Mouse (Mus musculus): Measurements from ENCODE around the gene Apba2. TPM values are rescaled to one million over a fixed set of nuclear protein-coding genes. Genes with fewer than 3 reads are reported as not detected.

Apba2 gene
- polyA plus RNA-seq, 1 experiment from 2014 or later: 112 TPM

GRCm38 (mm10) chr7:64723313-64723712 is 221.8 kb downstream of the Apba2 start:
- no peak overlapping the region for H3K4me3 ChIP-seq
- no peak overlapping the region for H3K9ac ChIP-seq
- H3K27ac ChIP-seq: no peak overlapping the region
- H3K9me3 ChIP-seq (replicated peaks): no peaks in the 10 kb centered on the region
- no peak for ATAC-seq (ENCODE audit: low FRiP score)
- WGBS: 90% methylated on average over 3 of the region's 3 CpGs
- H3K27me3 ChIP-seq: no peaks in the 10 kb centered on the region
- H3K4me2 ChIP-seq (replicated peaks): no peak overlapping the region
- H3K4me1 ChIP-seq: no peaks in the 10 kb centered on the region
- peaks cover 3% of the 10 kb centered on the region; the same call in 1 of the 2 replicates for H3K36me3 ChIP-seq

GRCm38 (mm10) chr7:64724409-64724808 is 222.9 kb downstream of the Apba2 start:
- no peak overlapping the region for H3K9ac ChIP-seq
- H3K4me1 ChIP-seq: no peaks in the 10 kb centered on the region
- no peak overlapping the region for H3K4me2 ChIP-seq (replicated peaks)
- H3K9me3 ChIP-seq (replicated peaks): no peaks in the 10 kb centered on the region
- no peaks in the 10 kb centered on the region for H3K27me3 ChIP-seq
- H3K36me3 ChIP-seq: peaks cover 3% of the 10 kb centered on the region; the same call in 1 of the 2 replicates
- no peak overlapping the region for H3K27ac ChIP-seq
- WGBS: 90% methylated on average over 1 of the region's 1 CpGs
- ATAC-seq (ENCODE audit: low FRiP score): no peak
- H3K4me3 ChIP-seq: no peak overlapping the region

GRCm38 (mm10) chr7:64725967-64726695 is 224.6 kb downstream of the Apba2 start:
- no peaks in the 10 kb centered on the region for H3K9me3 ChIP-seq (replicated peaks)
- ATAC-seq (ENCODE audit: low FRiP score): no peak
- WGBS: 77% methylated on average over 6 of the region's 6 CpGs
- no peak overlapping the region for H3K9ac ChIP-seq
- H3K27me3 ChIP-seq: no peaks in the 10 kb centered on the region
- H3K4me3 ChIP-seq: no peak overlapping the region
- H3K4me2 ChIP-seq (replicated peaks): no peak overlapping the region
- H3K27ac ChIP-seq: 0 out of 2 replicates have a peak overlapping the region, but pooled peaks have one; percentile 3
- no peaks in the 10 kb centered on the region for H3K4me1 ChIP-seq
- no peaks in the 10 kb centered on the region for H3K36me3 ChIP-seq

GRCm38 (mm10) chr7:64728181-64728591 is 226.7 kb downstream of the Apba2 start:
- H3K9ac ChIP-seq: no peak overlapping the region
- no peaks in the 10 kb centered on the region for H3K9me3 ChIP-seq (replicated peaks)
- no peak overlapping the region for H3K4me2 ChIP-seq (replicated peaks)
- H3K27ac ChIP-seq: no peak overlapping the region
- WGBS: 88% methylated on average over 5 of the region's 5 CpGs
- no peak for ATAC-seq (ENCODE audit: low FRiP score)
- H3K4me3 ChIP-seq: no peak overlapping the region
- H3K4me1 ChIP-seq: no peaks in the 10 kb centered on the region
- H3K36me3 ChIP-seq: no peaks in the 10 kb centered on the region
- H3K27me3 ChIP-seq: no peaks in the 10 kb centered on the region

- Histone ChIP-seq H3K4me1 (no peaks in the 10 kb centered on the region), H3K4me2 (replicated peaks) (no peak overlapping the region), H3K27ac (no peak overlapping the region), H3K36me3 (no peaks in the 10 kb centered on the region), H3K27me3 (no peaks in the 10 kb centered on the region), H3K9me3 (replicated peaks) (no peaks in the 10 kb centered on the region), H3K9ac (no peak overlapping the region), H3K4me3 (no peak overlapping the region)
- 74% methylated on average over 3 of the region's 3 CpGs for WGBS
- no peak for ATAC-seq (ENCODE audit: low FRiP score)
Observed at GRCm38 (mm10) chr7:64728816-64729215, 227.3 kb downstream of the Apba2 start.

GRCm38 (mm10) chr7:64729785-64730184 is 228.3 kb downstream of the Apba2 start:
- H3K9me3 ChIP-seq (replicated peaks): no peaks in the 10 kb centered on the region
- no peak overlapping the region for H3K27ac ChIP-seq
- H3K27me3 ChIP-seq: no peaks in the 10 kb centered on the region
- H3K9ac ChIP-seq: no peak overlapping the region
- no peaks in the 10 kb centered on the region for H3K36me3 ChIP-seq
- no peak overlapping the region for H3K4me2 ChIP-seq (replicated peaks)
- H3K4me3 ChIP-seq: no peak overlapping the region
- H3K4me1 ChIP-seq: no peaks in the 10 kb centered on the region
- 23% methylated on average over 7 of the region's 7 CpGs for WGBS
- peak; percentile 59 for ATAC-seq (ENCODE audit: low FRiP score)

- Histone ChIP-seq H3K4me3 (no peak overlapping the region), H3K36me3 (peaks cover 7% of the 10 kb centered on the region; the same call in 1 of the 2 replicates), H3K4me1 (peaks cover 14% of the 10 kb centered on the region), H3K4me2 (replicated peaks) (no peak overlapping the region), H3K27me3 (no peaks in the 10 kb centered on the region), H3K9ac (no peak overlapping the region), H3K27ac (no peak overlapping the region), H3K9me3 (replicated peaks) (no peaks in the 10 kb centered on the region)
- no peak for ATAC-seq (ENCODE audit: low FRiP score)
- 36% methylated on average over 11 of the region's 11 CpGs for WGBS
Observed at GRCm38 (mm10) chr7:64739131-64739530, 237.6 kb downstream of the Apba2 start.

- ATAC-seq (ENCODE audit: low FRiP score): peak; percentile 85
- Histone ChIP-seq H3K27me3 (no peaks in the 10 kb centered on the region), H3K9me3 (replicated peaks) (no peaks in the 10 kb centered on the region), H3K27ac (0 out of 2 replicates have a peak overlapping the region, but pooled peaks have one; percentile 9), H3K4me3 (no peak overlapping the region), H3K4me2 (replicated peaks) (no peak overlapping the region), H3K4me1 (peaks cover 14% of the 10 kb centered on the region), H3K9ac (no peak overlapping the region), H3K36me3 (peaks cover 29% of the 10 kb centered on the region)
- WGBS: 24% methylated on average over 8 of the region's 8 CpGs
Observed at GRCm38 (mm10) chr7:64741333-64742307, 240.1 kb downstream of the Apba2 start.

- ATAC-seq (ENCODE audit: low FRiP score): no peak
- H3K27me3 ChIP-seq: no peaks in the 10 kb centered on the region
- no peak overlapping the region for H3K9ac ChIP-seq
- peaks cover 36% of the 10 kb centered on the region for H3K36me3 ChIP-seq
- no peak overlapping the region for H3K27ac ChIP-seq
- no peak overlapping the region for H3K4me2 ChIP-seq (replicated peaks)
- peaks cover 12% of the 10 kb centered on the region for H3K4me1 ChIP-seq
- no peak overlapping the region for H3K4me3 ChIP-seq
- 93% methylated on average over 7 of the region's 7 CpGs for WGBS
- no peaks in the 10 kb centered on the region for H3K9me3 ChIP-seq (replicated peaks)
Observed at GRCm38 (mm10) chr7:64743610-64744009, 242.1 kb downstream of the Apba2 start.

- Histone ChIP-seq H3K27ac (no peak overlapping the region), H3K27me3 (no peaks in the 10 kb centered on the region), H3K36me3 (peaks cover 17% of the 10 kb centered on the region), H3K4me1 (peaks cover 2% of the 10 kb centered on the region; the same call in 1 of the 2 replicates), H3K9ac (no peak overlapping the region), H3K9me3 (replicated peaks) (no peaks in the 10 kb centered on the region), H3K4me2 (replicated peaks) (no peak overlapping the region), H3K4me3 (no peak overlapping the region)
- WGBS: 32% methylated on average over 5 of the region's 5 CpGs
- ATAC-seq (ENCODE audit: low FRiP score): peak; percentile 62
Observed at GRCm38 (mm10) chr7:64751465-64751864, 250.0 kb downstream of the Apba2 start.

- ATAC-seq (ENCODE audit: low FRiP score): no peak
- Histone ChIP-seq H3K9me3 (replicated peaks) (no peaks in the 10 kb centered on the region), H3K27ac (no peak overlapping the region), H3K4me3 (no peak overlapping the region), H3K4me2 (replicated peaks) (no peak overlapping the region), H3K36me3 (peaks cover 17% of the 10 kb centered on the region), H3K27me3 (no peaks in the 10 kb centered on the region), H3K4me1 (peaks cover 2% of the 10 kb centered on the region; the same call in 1 of the 2 replicates), H3K9ac (no peak overlapping the region)
- WGBS: 92% methylated on average over 7 of the region's 7 CpGs
Observed at GRCm38 (mm10) chr7:64752133-64752532, 250.6 kb downstream of the Apba2 start.

GRCm38 (mm10) chr7:64753678-64754077 is 252.2 kb downstream of the Apba2 start:
- ATAC-seq (ENCODE audit: low FRiP score): no peak
- Histone ChIP-seq H3K9me3 (replicated peaks) (no peaks in the 10 kb centered on the region), H3K4me3 (no peak overlapping the region), H3K4me2 (replicated peaks) (no peak overlapping the region), H3K27ac (no peak overlapping the region), H3K9ac (no peak overlapping the region), H3K27me3 (no peaks in the 10 kb centered on the region), H3K36me3 (peaks cover 10% of the 10 kb centered on the region; the same call in 1 of the 2 replicates), H3K4me1 (peaks cover 2% of the 10 kb centered on the region; the same call in 1 of the 2 replicates)
- 72% methylated on average over 6 of the region's 6 CpGs for WGBS
